Mouse (Mus musculus) embryonic facial prominence, embryonic 11.5 days (tissue): ENCODE measurements around the gene Chd3. TPM values are rescaled to one million over a fixed set of nuclear protein-coding genes. Genes with fewer than 3 reads are reported as not detected.
A peak's percentile ranks its signal among the peaks of the same experiment; 100 is the strongest.

Source experiments
- ATAC-seq: fragments of 200-750 bp; cut with Nextera tagmentation; replicated peaks from 2 replicates; pipeline ENCODE4 v1.8.0; 2017; ENCODE audit warnings: low read depth; ENCODE audit not compliant: insufficient number of reproducible peaks, low FRiP score, low TSS enrichment
- DNase-seq: peaks from one replicate; pipeline ENCODE4 v3.0.0-alpha.2; 2015; ENCODE audit warnings: low spot score
- H3K27ac ChIP-seq: fragments of 300-500 bp; sonication (generic); replicated peaks from 2 replicates; pipeline ENCODE4 v1.5.1; 2014; ENCODE audit warnings: mild to moderate bottlenecking, low read depth, low read length, control low read depth
- H3K27me3 ChIP-seq: fragments of 300-500 bp; sonication (generic); 2 replicates; pipeline ENCODE4 v1.6.1; 2014; ENCODE audit warnings: mild to moderate bottlenecking, low read length, moderate library complexity, mixed read lengths; ENCODE audit not compliant: control insufficient read depth, insufficient read depth
- H3K36me3 ChIP-seq: fragments of 300-500 bp; sonication (generic); replicated peaks from 2 replicates; pipeline ENCODE4 v1.6.1; 2014; ENCODE audit warnings: low read depth, mild to moderate bottlenecking, low read length, moderate library complexity, mixed read lengths; ENCODE audit not compliant: control insufficient read depth, insufficient read depth
- H3K4me1 ChIP-seq: fragments of 300-500 bp; sonication (generic); 2 replicates; pipeline ENCODE4 v1.6.1; 2014; ENCODE audit warnings: low read length, mixed read lengths; ENCODE audit not compliant: control insufficient read depth, insufficient read depth
- H3K4me2 ChIP-seq: fragments of 300-500 bp; sonication (generic); 2 replicates; pipeline ENCODE4 v1.6.1; 2014; ENCODE audit warnings: low read depth, mild to moderate bottlenecking, control low read depth, low read length, moderate library complexity
- H3K4me3 ChIP-seq: fragments of 300-500 bp; sonication (generic); 2 replicates; pipeline ENCODE4 v1.5.1; 2014; ENCODE audit warnings: low read depth, low read length, control low read depth
- H3K9ac ChIP-seq: fragments of 300-500 bp; sonication (generic); replicated peaks from 2 replicates; pipeline ENCODE4 v1.6.1; 2014; ENCODE audit warnings: mild to moderate bottlenecking, control low read depth, low read length
- H3K9me3 ChIP-seq: fragments of 300-500 bp; sonication (generic); replicated peaks from 2 replicates; pipeline ENCODE4 v1.6.1; 2016; ENCODE audit warnings: mild to moderate bottlenecking, low read length, inconsistent platforms, mixed read lengths; ENCODE audit not compliant: control insufficient read depth
- WGBS: fragments of 180-500 bp; shearing (Covaris S2); extraction: QIAGEN DNeasy Blood & Tissue Kit; methylation state at CpG from one replicate; pipeline ENCODE4 v1.1.7; 2014; 5-methylcytosine and 5-hydroxymethylcytosine counted together
- polyA plus RNA-seq: library from polyadenylated mRNA; unstranded; fragments of >200 nt; fragmentation: Nextera tagmentation; extraction: Ambion mirVana; gene quantifications from 2 replicates; pipeline ENCODE4 v1.2.1, GENCODE M21; 2014

The Chd3 gene
- polyA plus RNA-seq, 1 experiment from 2014 or later, result 52.1 TPM

DNA sequence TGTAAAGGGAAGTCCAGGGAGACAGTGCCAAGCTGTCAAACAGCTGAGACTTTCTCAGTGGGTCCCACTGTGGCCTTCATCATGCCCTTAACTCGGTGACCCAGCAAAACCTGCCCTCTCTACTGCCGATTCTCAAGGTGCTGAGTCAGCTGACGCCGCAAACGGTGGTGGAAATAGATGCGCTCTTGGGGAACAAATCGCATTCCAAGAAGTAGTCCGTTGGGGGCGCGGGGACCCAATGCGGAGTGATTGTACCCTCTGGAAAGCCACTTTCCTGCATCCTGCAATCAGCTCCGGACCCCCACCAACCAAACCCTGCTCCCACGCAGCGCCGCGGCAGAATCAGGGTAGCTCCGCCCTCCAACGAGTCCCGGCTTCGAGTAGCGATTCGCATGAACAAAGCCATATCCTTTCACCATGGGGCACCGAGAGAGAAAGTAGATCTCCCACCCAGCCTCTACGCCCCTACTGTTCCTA, 37.2 kb downstream of the Chd3 start:
- H3K27ac ChIP-seq, result peak overlapping the region; percentile 35; the same call in 1 of the 2 replicates
- no peaks in the 10 kb centered on the region for H3K4me1 ChIP-seq
- no peaks in the 10 kb centered on the region for H3K9me3 ChIP-seq
- H3K4me3 ChIP-seq, result peak overlapping the region; percentile 41
- peak overlapping the region; percentile 67 for H3K9ac ChIP-seq
- peak; percentile 88 for DNase-seq
- H3K27me3 ChIP-seq, result peaks cover 8% of the 10 kb centered on the region
- peak overlapping the region; percentile 69 for H3K4me2 ChIP-seq
- 1% methylated on average over 24 of the region's 24 CpGs for WGBS
- no peaks in the 10 kb centered on the region for H3K36me3 ChIP-seq
- peak; percentile 50; the same call in 1 of the 2 replicates for ATAC-seq

DNA sequence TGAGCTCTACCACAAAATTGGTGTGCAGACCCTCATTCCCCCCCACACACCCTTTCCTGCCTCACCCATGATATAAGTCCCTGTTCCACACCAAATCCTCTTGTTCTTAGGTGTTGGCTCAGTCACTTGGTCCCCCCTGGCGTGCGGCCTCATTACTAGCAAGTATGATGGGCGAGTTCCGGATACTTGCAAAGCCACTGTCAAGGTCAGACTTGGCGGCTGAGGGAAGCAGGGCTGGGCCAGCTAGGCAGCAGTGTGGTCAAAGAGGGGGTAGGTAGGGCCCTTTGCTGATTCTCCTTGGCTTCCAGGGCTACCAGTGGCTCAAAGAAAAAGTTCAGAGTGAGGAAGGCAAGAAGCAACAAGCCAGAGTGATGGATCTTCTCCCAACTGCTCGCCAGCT, 38.1 kb downstream of the Chd3 start:
- H3K9ac ChIP-seq, result no peak overlapping the region
- H3K4me3 ChIP-seq, result no peak overlapping the region
- H3K4me2 ChIP-seq, result no peak overlapping the region

DNA sequence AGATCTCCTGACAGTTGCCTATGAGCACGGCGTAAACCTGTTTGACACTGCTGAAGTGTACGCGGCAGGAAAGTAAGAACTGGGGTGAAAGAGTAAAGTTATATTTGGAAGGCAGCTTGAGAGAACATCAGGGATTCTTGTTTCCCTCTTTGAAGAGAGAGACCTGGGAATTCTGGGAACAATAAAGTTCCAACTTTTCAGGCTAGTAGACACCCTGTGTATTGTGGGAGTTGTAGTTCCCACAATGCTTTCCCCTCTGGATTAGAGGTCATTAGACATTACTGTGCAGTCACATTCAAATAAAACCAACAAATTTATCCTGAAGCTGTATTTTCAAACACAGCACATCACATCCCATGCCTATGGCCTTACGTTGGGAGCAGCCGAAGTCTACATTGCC, 40.7 kb downstream of the Chd3 start:
- H3K27me3 ChIP-seq, result peaks cover 14% of the 10 kb centered on the region
- no peak overlapping the region for H3K4me3 ChIP-seq
- DNase-seq (no peak), ATAC-seq (no peak)
- H3K36me3 ChIP-seq, result no peaks in the 10 kb centered on the region
- H3K4me2 ChIP-seq, result no peak overlapping the region
- H3K4me1 ChIP-seq, result peaks cover 4% of the 10 kb centered on the region
- 91% methylated on average over 6 of the region's 6 CpGs for WGBS
- H3K9ac ChIP-seq, result no peak overlapping the region
- no peaks in the 10 kb centered on the region for H3K9me3 ChIP-seq
- no peak overlapping the region for H3K27ac ChIP-seq

More for the DNA sequence above, 38.1 kb downstream of the Chd3 start:
- H3K36me3 ChIP-seq, result no peaks in the 10 kb centered on the region
- no peak for DNase-seq
- H3K27me3 ChIP-seq, result peaks cover 14% of the 10 kb centered on the region
- peaks cover 4% of the 10 kb centered on the region for H3K4me1 ChIP-seq
- H3K9me3 ChIP-seq, result no peaks in the 10 kb centered on the region
- H3K27ac ChIP-seq, result no peak overlapping the region
- 91% methylated on average over 6 of the region's 6 CpGs for WGBS
- no peak for ATAC-seq

DNA sequence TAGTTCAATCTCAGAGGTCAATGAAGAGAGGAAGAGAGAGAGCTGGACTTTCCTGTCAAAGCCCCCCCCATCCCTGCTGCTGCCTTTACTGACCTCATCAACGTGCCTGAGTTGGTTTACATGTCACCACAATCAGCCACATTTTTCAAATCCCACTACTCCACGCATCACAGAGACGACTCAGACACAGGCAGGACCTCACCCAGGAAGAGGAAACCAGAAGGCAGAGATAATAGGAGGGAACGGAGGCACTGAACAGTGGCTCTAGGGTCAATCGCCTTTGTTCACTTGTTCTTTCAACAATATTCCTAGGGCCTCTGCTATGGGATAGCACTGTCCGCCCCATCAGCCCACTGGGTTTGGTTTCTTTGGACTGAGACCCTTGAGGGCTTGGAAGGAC, 41.6 kb downstream of the Chd3 start:
- Histone ChIP-seq H3K4me3 (no peak overlapping the region), H3K9me3 (no peaks in the 10 kb centered on the region), H3K4me1 (peaks cover 8% of the 10 kb centered on the region), H3K9ac (no peak overlapping the region), H3K27me3 (peaks cover 14% of the 10 kb centered on the region), H3K27ac (no peak overlapping the region), H3K36me3 (no peaks in the 10 kb centered on the region), H3K4me2 (no peak overlapping the region)
- DNase-seq (no peak), ATAC-seq (no peak)
- WGBS, result 44% methylated on average over 6 of the region's 6 CpGs

DNA sequence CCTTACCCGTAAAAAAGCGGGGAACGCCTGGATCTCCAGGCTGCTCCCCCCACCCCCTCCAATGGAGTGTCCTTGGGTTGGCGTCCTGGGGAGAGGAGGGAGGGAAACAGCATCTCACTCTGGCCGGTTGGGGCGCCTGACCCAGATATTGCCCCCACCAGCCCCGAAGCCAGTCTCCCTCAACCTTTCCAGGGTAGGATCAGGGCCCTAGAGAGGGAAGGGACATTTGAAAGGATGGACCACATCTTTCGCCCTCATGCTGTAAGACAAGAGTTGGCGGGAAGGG, 42.1 kb downstream of the Chd3 start:
- Histone ChIP-seq H3K9ac (no peak overlapping the region), H3K27ac (no peak overlapping the region), H3K36me3 (no peaks in the 10 kb centered on the region), H3K4me3 (no peak overlapping the region), H3K4me1 (peaks cover 10% of the 10 kb centered on the region), H3K4me2 (no peak overlapping the region), H3K27me3 (peaks cover 14% of the 10 kb centered on the region), H3K9me3 (no peaks in the 10 kb centered on the region)
- DNase-seq (no peak), ATAC-seq (no peak)
- WGBS, result 9% methylated on average over 9 of the region's 9 CpGs

DNA sequence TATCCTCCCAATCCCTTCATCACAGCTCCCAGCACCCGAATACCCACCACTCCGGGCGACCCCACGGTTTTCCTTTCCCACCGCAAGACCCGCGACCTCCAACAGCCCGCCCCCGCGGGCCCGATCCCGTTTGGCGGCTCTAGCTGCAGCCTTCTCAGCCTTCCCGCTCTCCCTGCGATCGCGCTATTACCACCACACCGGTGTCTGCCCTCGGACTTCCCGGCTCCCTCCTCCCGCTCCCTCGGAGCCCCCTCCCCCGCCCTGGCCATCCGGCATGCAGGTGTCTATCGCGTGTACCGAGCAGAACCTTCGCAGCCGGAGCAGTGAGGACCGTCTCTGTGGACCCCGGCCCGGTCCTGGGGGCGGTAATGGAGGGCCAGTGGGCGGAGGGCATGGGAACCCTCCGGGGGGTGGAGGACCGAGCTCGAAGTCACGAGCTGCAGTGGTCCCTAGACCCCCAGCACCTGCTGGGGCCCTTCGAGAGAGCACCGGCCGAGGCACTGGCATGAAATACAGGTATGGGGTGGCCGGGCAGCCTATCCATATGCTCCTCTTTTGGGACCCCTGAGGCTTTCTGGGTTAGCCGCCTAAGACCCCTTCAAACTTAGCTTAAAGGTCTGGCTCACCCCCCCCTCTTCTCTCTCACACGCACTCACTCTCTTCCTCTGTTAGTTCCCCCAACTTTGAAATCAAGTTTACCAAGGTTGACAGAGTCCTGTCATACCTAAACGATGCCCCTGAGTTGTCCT, 42.6 kb downstream of the Chd3 start:
- no peak for DNase-seq
- H3K27ac ChIP-seq, result no peak overlapping the region

DNA sequence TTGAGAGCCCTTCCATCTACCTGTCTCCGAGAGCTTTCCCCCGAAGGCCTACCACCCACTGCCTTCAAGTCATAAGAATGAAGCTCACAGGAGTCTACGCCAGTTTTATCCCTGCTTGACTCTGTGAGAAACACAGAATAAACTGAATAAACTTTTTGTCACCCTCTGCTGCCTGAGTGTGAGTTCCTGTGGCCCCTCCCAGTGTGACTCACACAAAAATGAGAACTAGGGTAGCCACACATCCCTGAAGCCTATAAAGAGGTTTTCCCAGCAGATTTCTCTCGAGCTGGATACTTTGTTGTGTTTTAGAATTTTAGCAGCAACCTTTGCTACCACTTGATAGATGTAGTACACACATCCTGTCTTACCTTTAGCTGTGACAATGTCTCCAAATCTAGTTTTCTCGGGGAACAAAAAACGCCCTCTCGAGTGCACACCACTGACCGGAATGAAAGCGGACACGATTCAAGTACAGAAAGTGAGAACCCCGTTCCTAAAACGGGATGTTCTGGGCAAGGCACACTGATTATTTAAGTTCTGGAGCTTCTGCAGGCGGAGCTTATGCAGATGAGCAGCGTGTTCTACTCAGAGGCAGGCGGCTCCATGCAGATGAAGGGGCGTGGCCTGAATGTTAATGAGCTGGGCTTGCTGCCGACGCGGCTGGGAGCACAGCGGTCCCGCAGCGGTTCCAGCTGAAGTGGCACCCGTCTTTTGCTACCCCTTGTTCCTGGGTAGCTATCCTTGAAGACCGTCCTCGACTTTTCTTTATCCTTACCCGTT, 43.4 kb downstream of the Chd3 start, which contains the start of gene Kcnab3:
TSS of gene Kcnab3 (plus strand) at position 631 of the 780 bp plus-strand sequence.
- no peaks in the 10 kb centered on the region for H3K36me3 ChIP-seq
- H3K4me1 ChIP-seq, result peaks cover 10% of the 10 kb centered on the region
- H3K4me3 ChIP-seq, result peak within 1 kb of the TSS; percentile 41
- 0 out of 2 replicates have a peak, but pooled peaks have one; percentile 37 for ATAC-seq
- peak; percentile 92 for DNase-seq
- no peak within 1 kb of the TSS for H3K27ac ChIP-seq
- H3K9me3 ChIP-seq, result no peaks in the 10 kb centered on the region
- peak within 1 kb of the TSS; percentile 93 for H3K4me2 ChIP-seq
- WGBS, result 12% methylated on average over 26 of the region's 26 CpGs
- peaks cover 14% of the 10 kb centered on the region for H3K27me3 ChIP-seq
- peak within 1 kb of the TSS; percentile 58 for H3K9ac ChIP-seq

More for the DNA sequence above, 42.6 kb downstream of the Chd3 start:
- Histone ChIP-seq H3K27me3 (peaks cover 14% of the 10 kb centered on the region), H3K4me2 (peak overlapping the region; percentile 93), H3K9me3 (no peaks in the 10 kb centered on the region), H3K36me3 (no peaks in the 10 kb centered on the region), H3K4me3 (peak overlapping the region; percentile 41), H3K9ac (peak overlapping the region; percentile 58), H3K4me1 (peaks cover 10% of the 10 kb centered on the region)
- 2% methylated on average over 45 of the region's 45 CpGs for WGBS
- no peak for ATAC-seq

DNA sequence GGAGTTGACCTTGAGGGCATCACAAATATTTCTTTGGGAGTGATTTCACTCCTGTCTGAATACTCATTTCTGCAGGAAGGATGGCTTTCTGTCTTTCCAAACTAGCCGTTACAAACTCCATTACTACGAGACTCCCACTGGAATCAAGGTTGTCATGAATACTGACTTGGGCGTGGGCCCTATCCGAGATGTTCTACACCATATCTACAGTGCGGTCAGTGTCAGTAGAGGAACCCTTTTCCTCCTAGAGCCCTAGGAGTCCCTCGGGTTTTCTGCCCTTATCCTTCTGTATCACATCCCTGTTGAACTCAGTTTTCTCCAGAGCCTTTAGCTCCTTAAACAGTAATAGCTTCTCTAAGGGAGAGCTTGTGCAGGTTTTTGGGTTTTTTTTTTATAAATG, 44.5 kb downstream of the Chd3 start:
- H3K27ac ChIP-seq, result no peak overlapping the region
- ATAC-seq, result no peak
- WGBS, result 78% methylated on average over 6 of the region's 6 CpGs

More for the DNA sequence above, 44.5 kb downstream of the Chd3 start:
- no peak overlapping the region; the same call in 1 of the 2 replicates for H3K9ac ChIP-seq
- H3K4me2 ChIP-seq, result peak overlapping the region; percentile 67
- H3K9me3 ChIP-seq, result no peaks in the 10 kb centered on the region
- DNase-seq, result no peak
- no peak overlapping the region; the same call in 1 of the 2 replicates for H3K4me3 ChIP-seq
- H3K4me1 ChIP-seq, result peaks cover 10% of the 10 kb centered on the region
- H3K27me3 ChIP-seq, result peaks cover 14% of the 10 kb centered on the region
- H3K36me3 ChIP-seq, result no peaks in the 10 kb centered on the region
